Mouse (Mus musculus) hindbrain, embryonic 11.5 days (tissue): ENCODE results near the gene Myb. TPM values are rescaled to one million over a fixed set of nuclear protein-coding genes. Genes with fewer than 3 reads are reported as not detected.

Experiments
- ATAC-seq: fragments of 200-750 bp; cut with Nextera tagmentation; 2 replicates; pipeline ENCODE4 v1.8.0; 2017; ENCODE audit warnings: mild to moderate bottlenecking, moderate TSS enrichment, moderate library complexity; ENCODE audit not compliant: low FRiP score
- DNase-seq: peaks from one replicate; pipeline ENCODE4 v3.0.0-alpha.2; 2015; ENCODE audit warnings: low spot score
- H3K27ac ChIP-seq: fragments of 300-500 bp; sonication (generic); 2 replicates; pipeline ENCODE4 v1.5.1; 2014; ENCODE audit warnings: mild to moderate bottlenecking, low read depth, low read length
- H3K27me3 ChIP-seq: fragments of 300-500 bp; sonication (generic); 2 replicates; pipeline ENCODE4 v1.6.1; 2014; ENCODE audit warnings: mild to moderate bottlenecking, low read length, moderate library complexity, mixed read lengths; ENCODE audit not compliant: control insufficient read depth, insufficient read depth
- H3K36me3 ChIP-seq: fragments of 300-500 bp; sonication (generic); 2 replicates; pipeline ENCODE4 v1.6.1; 2014; ENCODE audit warnings: mild to moderate bottlenecking, low read length, moderate library complexity, mixed read lengths; ENCODE audit not compliant: control insufficient read depth, insufficient read depth
- H3K4me1 ChIP-seq: fragments of 300-500 bp; sonication (generic); replicated peaks from 2 replicates; pipeline ENCODE4 v1.6.1; 2014; ENCODE audit warnings: low read length, mixed read lengths; ENCODE audit not compliant: control insufficient read depth, insufficient read depth
- H3K4me2 ChIP-seq: fragments of 300-500 bp; sonication (generic); replicated peaks from 2 replicates; pipeline ENCODE4 v1.6.1; 2014; ENCODE audit warnings: mild to moderate bottlenecking, low read depth, low read length
- H3K4me3 ChIP-seq: fragments of 300-500 bp; sonication (generic); 2 replicates; pipeline ENCODE4 v1.5.1; 2014; ENCODE audit warnings: low read depth, low read length
- H3K9ac ChIP-seq: fragments of 300-500 bp; sonication (generic); 2 replicates; pipeline ENCODE4 v1.6.1; 2014; ENCODE audit warnings: low read depth, low read length
- H3K9me3 ChIP-seq: fragments of 300-500 bp; sonication (generic); 2 replicates; pipeline ENCODE4 v1.6.1; 2016; ENCODE audit warnings: low read length; ENCODE audit not compliant: control insufficient read depth
- WGBS: fragments of 180-500 bp; shearing (Covaris S2); extraction: QIAGEN DNeasy Blood & Tissue Kit; methylation state at CpG from one replicate; pipeline ENCODE4 v1.1.7; 2014; 5-methylcytosine and 5-hydroxymethylcytosine counted together
- polyA plus RNA-seq: library from polyadenylated mRNA; unstranded; fragments of >200 nt; fragmentation: Nextera tagmentation; extraction: Ambion mirVana; gene quantifications from 2 replicates; pipeline ENCODE4 v1.2.1, GENCODE M21; 2014

Gene Myb
- polyA plus RNA-seq, 1 experiment from 2014 or later = 6.0 TPM

GRCm38 (mm10) chr10:21195597-21195996 is 34.8 kb upstream of the Myb start:
- ATAC-seq = no peak
- 72% methylated on average over 8 of the region's 8 CpGs for WGBS

GRCm38 (mm10) chr10:21193935-21194505 is 33.2 kb upstream of the Myb start:
- no peak overlapping the region for H3K9ac ChIP-seq
- H3K36me3 ChIP-seq = no peaks in the 10 kb centered on the region
- no peaks in the 10 kb centered on the region for H3K9me3 ChIP-seq
- no peak overlapping the region for H3K4me3 ChIP-seq
- no peak overlapping the region for H3K4me2 ChIP-seq
- no peaks in the 10 kb centered on the region for H3K27me3 ChIP-seq
- no peak for DNase-seq
- H3K4me1 ChIP-seq = no peaks in the 10 kb centered on the region
- WGBS = 62% methylated on average over 3 of the region's 3 CpGs
- no peak for ATAC-seq
- H3K27ac ChIP-seq = no peak overlapping the region

More at GRCm38 (mm10) chr10:21195597-21195996, 34.8 kb upstream of the Myb start:
- Histone ChIP-seq H3K4me2 (no peak overlapping the region), H3K27ac (no peak overlapping the region), H3K9ac (no peak overlapping the region), H3K27me3 (no peaks in the 10 kb centered on the region), H3K4me1 (no peaks in the 10 kb centered on the region), H3K36me3 (no peaks in the 10 kb centered on the region), H3K4me3 (no peak overlapping the region), H3K9me3 (no peaks in the 10 kb centered on the region)
- no peak for DNase-seq

GRCm38 (mm10) chr10:21193088-21193934 is 32.5 kb upstream of the Myb start:
- no peak for DNase-seq
- no peaks in the 10 kb centered on the region for H3K4me1 ChIP-seq
- no peak overlapping the region for H3K4me2 ChIP-seq
- no peaks in the 10 kb centered on the region for H3K36me3 ChIP-seq
- H3K27ac ChIP-seq = no peak overlapping the region
- no peak overlapping the region for H3K4me3 ChIP-seq
- 36% methylated on average over 10 of the region's 10 CpGs for WGBS
- H3K9me3 ChIP-seq = no peaks in the 10 kb centered on the region
- ATAC-seq = no peak
- no peak overlapping the region for H3K9ac ChIP-seq
- no peaks in the 10 kb centered on the region for H3K27me3 ChIP-seq

GRCm38 (mm10) chr10:21192436-21192835 is 31.7 kb upstream of the Myb start:
- Histone ChIP-seq H3K9ac (no peak overlapping the region), H3K4me3 (no peak overlapping the region), H3K36me3 (no peaks in the 10 kb centered on the region), H3K27ac (no peak overlapping the region), H3K9me3 (no peaks in the 10 kb centered on the region), H3K27me3 (no peaks in the 10 kb centered on the region), H3K4me2 (no peak overlapping the region), H3K4me1 (no peaks in the 10 kb centered on the region)
- no peak for DNase-seq
- WGBS = 76% methylated on average over 10 of the region's 10 CpGs
- no peak for ATAC-seq

GRCm38 (mm10) chr10:21189756-21190397 is 29.1 kb upstream of the Myb start:
- Histone ChIP-seq H3K36me3 (no peaks in the 10 kb centered on the region), H3K4me1 (no peaks in the 10 kb centered on the region), H3K4me3 (no peak overlapping the region), H3K9ac (no peak overlapping the region), H3K4me2 (no peak overlapping the region), H3K27me3 (no peaks in the 10 kb centered on the region), H3K9me3 (no peaks in the 10 kb centered on the region), H3K27ac (no peak overlapping the region)
- DNase-seq = no peak
- 79% methylated on average over 9 of the region's 9 CpGs for WGBS
- ATAC-seq = no peak

GRCm38 (mm10) chr10:21189275-21189601 is 28.5 kb upstream of the Myb start:
- Histone ChIP-seq H3K9me3 (no peaks in the 10 kb centered on the region), H3K4me3 (no peak overlapping the region), H3K9ac (no peak overlapping the region), H3K27ac (no peak overlapping the region), H3K27me3 (no peaks in the 10 kb centered on the region), H3K4me1 (no peaks in the 10 kb centered on the region), H3K4me2 (no peak overlapping the region), H3K36me3 (no peaks in the 10 kb centered on the region)
- 24% methylated on average over 8 of the region's 8 CpGs for WGBS
- ATAC-seq (no peak), DNase-seq (no peak)

GRCm38 (mm10) chr10:21188564-21189274 is 27.9 kb upstream of the Myb start:
- no peak for ATAC-seq
- peak; percentile 66 for DNase-seq
- no peaks in the 10 kb centered on the region for H3K27me3 ChIP-seq
- no peak overlapping the region for H3K9ac ChIP-seq
- H3K4me2 ChIP-seq = peak overlapping the region; percentile 9; the same call in 1 of the 2 replicates
- H3K4me3 ChIP-seq = no peak overlapping the region
- WGBS = 34% methylated on average over 11 of the region's 11 CpGs
- H3K27ac ChIP-seq = no peak overlapping the region
- no peaks in the 10 kb centered on the region for H3K4me1 ChIP-seq
- H3K36me3 ChIP-seq = no peaks in the 10 kb centered on the region
- H3K9me3 ChIP-seq = no peaks in the 10 kb centered on the region

GRCm38 (mm10) chr10:21187847-21188246 is 27.1 kb upstream of the Myb start:
- DNase-seq (no peak), ATAC-seq (no peak)
- Histone ChIP-seq H3K9me3 (no peaks in the 10 kb centered on the region), H3K27ac (no peak overlapping the region), H3K4me1 (no peaks in the 10 kb centered on the region), H3K27me3 (no peaks in the 10 kb centered on the region), H3K36me3 (no peaks in the 10 kb centered on the region), H3K9ac (no peak overlapping the region), H3K4me2 (no peak overlapping the region), H3K4me3 (no peak overlapping the region)
